Mouse (Mus musculus): ENCODE results near the gene Dnmt1.

Dnmt1 gene

DNA sequence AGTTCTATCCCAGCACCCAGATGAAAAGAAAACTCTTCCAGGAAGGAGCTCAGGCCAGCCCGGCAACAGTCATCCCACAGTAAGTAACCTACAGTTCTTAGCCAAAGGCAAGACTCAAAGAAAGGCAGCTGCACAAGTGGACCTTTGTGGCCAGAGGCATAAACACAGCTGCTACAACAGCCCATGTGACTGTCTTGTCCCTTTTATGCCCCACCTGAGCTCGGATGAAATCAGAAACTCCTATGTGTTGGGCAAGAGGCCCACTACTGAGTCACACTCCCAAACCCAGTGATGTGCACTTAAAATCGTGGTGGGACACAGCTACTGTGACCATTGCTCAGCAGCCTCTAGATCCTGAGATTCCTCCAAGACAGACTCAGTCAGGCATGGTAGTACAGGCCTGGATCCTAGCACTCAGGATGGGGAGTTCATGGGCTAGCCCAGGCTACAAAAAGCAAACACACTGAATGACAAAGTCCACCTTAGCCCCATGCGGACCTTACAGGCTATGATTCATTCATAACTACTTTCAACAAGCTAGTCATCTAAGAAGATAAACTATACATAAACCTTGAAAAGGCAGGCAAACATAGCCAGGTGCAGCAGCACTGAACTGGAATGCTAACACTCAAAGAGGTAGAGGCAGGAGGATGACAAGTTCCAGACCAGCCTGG, 14.9 kb downstream of the Dnmt1 start:
- intact Hi-C loops (cut with DNase I) = loop anchor here (5.0 kb wide), 1 partner anchor 32 kb away; the partner anchor contains the start of gene S1pr2

DNA sequence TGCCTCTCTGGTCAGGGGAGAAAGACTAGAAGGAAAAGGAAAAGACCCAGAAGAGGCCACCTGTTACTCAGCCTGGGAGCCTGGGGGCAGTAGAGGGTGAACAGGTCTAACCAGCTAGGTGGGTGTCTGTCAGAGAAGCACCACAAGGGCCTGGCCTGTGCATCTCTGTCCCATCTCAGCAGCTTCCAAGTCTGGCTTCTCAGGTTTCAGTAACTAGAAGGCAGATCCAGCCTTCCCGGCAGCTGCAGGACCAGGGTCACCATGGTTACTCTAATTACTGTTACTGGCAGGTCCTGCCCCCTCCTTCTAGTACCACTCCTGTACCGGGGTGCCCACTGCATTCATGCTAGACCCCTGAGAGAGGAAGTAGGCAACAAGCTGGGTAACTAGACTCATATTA, 15.8 kb downstream of the Dnmt1 start:
- intact Hi-C loops (cut with DNase I) = loop anchor here (5.0 kb wide), 1 partner anchor 33 kb away; the partner anchor contains the start of gene S1pr2

DNA sequence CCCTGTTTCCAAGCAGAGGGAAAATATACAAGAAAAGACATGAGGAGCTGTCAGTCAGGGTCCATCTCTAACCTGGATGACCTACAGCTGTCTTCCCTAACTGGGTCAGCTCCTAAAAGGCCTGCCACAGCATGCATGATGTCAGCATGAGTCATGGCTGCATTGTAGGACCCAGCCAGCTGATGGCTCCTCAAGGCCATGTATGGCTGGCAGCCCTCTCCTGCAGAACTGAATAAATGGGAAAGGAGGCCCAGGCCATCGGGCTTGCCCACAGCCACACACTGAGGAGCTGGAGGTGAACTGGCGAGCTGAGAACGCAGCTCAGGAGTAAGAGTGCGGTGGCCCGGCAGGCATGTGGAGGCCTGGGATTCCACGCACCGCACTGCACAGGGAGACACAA, 16.3 kb downstream of the Dnmt1 start:
- intact Hi-C loops (cut with DNase I) = loop anchor here (5.0 kb wide), 1 partner anchor 34 kb away; the partner anchor contains the start of gene S1pr2

DNA sequence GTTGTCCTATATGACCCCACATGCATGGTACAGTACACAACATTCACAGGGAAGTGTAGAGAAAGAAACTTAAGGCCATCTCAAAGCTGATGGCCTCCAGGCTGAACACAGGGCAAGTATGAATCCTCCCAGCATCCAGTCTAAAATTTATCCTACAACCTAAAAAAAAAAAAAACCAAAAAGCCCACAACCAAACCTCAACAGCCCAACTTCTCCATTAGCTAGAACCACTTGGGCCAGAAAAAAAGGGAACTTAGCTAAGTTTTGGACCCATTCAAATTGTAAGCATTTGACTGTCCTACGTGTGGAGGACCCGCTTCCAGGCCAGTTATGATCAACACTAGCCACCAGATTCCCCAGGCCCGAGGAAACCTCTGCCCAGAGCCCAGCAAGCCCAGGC, 36.4 kb downstream of the Dnmt1 start:
- intact Hi-C loops (cut with DNase I) = no loop called here

DNA sequence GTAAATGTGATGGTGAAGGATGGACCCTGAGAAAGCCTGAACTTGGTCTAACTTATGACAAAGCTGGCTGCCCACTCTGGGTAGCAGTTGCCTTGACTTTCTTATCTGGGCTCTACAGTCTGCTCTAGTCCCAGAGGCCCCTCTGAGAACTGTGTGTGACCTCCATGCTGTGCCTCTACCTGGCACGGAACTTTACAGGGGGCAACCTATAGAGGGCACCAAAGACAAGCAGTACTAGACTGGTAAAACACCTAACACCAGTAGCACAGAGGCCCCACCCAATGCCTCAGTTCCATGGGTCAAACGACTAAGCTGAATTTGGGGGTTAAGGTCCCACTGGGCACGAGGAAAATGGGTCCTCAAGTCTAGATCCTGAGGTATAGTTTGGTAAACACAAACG, 43.5 kb downstream of the Dnmt1 start:
- intact Hi-C loops (cut with DNase I) = loop anchor here (5.0 kb wide), 1 partner anchor 81 kb away; no protein-coding TSS in a partner anchor

DNA sequence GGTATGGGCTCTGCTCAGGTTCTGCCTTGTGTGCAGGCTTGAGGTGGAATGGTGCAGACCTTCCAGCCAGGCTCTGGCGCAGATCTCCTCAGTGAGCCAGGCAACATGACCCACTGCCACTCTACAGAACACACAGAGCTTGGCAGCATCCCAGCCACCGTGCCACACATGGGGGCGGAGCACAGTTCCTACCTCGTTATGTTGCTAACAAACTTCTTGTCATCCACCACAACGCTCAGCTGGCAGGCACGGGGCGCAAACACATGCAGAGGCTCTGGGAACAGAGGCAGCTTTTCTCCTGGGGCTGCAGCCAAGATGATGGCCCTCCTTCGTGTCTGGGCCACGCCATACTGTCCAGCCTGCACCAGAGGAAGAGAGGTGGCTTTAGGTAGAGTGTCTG, 49.7 kb downstream of the Dnmt1 start:
- intact Hi-C loops (cut with DNase I) = loop anchor here (5.0 kb wide), 1 partner anchor 227 kb away; no protein-coding TSS in a partner anchor

DNA sequence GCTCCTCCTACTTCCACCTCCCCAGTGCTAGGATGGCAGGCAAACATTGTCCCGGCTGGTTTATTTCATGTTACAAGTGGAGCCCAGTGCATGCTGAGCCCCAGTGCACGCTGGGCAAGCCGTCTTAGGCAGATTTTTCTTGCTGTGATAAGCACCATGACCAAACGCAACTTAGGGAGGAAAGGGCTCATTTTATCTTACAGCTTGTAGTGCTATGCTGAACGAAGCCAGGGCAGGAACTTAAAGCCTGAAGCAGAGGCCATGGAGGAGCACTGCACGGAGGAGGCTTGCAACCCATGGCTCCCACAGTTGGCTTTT, 57.6 kb downstream of the Dnmt1 start:
- intact Hi-C loops (cut with DNase I) = loop anchor here (5.0 kb wide), 1 partner anchor 95 kb away; no protein-coding TSS in a partner anchor

DNA sequence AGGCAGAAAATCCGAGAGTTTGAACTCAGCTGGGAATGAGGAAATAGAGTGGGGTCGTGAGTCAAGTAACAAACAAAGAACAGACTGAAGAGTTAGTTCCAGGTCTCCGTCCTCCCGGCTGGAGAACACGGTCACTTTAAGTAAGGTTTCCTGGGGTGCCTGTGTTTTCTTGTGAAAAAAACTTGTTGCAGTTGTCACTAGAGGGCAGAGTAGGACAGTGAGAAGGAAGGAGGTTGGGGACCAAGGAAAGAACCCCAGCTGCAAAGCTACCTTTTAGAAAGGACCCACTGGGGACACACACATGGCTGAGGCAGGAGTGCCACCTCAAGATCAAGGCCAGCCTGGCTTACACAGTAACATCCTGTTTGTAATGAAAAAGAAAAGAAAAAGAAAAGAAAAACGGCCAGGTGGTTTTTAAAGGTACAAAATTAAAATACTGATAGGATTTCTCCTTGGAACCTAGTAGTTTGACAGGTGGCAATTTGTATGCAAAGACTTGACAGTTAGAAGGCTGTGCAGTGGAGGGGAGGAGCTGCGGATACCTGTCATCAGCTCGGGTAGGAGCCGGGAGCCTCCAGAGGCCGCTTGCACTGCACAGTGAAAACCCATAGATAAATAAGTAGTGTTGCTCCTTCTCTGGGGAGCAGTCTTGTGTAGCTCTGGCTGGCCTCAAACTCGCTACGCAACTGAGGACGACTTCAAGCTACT, 58.1 kb downstream of the Dnmt1 start:
- intact Hi-C loops (cut with DNase I) = loop anchor here (5.0 kb wide), 1 partner anchor 96 kb away; no protein-coding TSS in a partner anchor

DNA sequence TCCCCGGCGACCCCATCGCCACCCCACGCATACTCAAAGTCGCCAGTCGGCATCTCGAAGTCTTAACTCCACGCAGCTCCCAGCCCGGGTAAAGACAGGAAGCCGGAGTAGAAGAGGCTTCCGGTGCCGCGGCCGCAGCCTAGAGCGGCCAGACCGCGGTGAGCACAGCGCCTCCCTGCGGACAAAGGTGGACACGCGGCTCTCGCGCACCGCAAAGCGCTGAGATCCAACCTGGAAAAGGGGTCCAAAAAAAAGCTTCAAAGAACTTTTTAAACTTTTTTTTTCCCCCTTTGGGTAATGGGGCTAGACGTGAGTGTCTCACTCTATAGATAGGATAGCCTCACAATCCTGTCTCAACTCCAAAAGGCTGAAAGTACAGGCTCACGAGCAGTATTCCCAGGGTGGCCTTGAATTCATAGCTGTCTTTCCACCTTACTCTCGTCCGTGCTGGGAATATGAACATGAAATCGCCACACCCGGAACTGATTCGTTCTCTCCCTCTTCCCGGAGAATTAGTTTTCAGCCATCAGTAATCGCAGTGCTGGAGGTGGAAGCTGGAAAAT, 61.1 kb downstream of the Dnmt1 start, which contains the start of gene Eif3g:
TSS of gene Eif3g (minus strand) at position 113 of the 563 bp plus-strand sequence.
- intact Hi-C loops (cut with DNase I) = no loop called here

DNA sequence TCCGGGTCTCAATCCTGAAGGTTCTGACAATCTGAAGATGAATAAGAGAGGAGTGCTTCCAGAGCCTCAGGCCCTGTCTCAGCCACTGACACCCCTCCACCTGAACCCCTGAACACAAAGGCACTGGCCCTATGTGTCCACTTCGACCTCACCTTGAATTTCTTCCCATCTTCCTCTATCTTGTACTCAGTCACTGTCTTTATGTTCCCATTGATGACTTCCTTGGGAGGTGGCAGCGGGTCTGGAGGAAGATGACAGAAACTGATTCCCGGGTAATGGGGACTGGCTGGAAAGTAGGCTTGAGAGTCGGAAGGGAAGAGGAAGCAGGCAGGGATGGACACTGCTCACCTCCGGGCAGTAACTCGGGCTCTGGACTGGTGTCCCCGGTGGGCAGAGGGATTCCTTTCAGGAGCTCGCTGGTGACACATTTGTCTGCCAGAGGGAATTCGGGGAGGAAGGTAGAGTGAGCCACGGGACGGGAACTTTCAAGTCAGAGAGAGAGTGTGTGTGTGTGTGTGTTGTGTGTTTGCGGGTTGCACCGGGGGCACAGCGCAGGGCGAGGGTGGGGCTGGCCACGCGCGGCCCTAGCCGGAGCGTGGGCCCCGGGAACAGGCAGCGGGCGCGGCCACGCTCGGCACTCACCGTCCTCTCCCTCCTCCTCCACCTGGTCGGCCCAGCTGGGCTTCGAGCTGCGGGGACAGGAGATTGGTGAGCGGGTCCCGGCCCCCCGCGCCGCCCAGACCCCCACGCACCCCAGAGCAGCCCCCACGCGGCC, 61.8 kb downstream of the Dnmt1 start:
- intact Hi-C loops (cut with DNase I) = no loop called here

DNA sequence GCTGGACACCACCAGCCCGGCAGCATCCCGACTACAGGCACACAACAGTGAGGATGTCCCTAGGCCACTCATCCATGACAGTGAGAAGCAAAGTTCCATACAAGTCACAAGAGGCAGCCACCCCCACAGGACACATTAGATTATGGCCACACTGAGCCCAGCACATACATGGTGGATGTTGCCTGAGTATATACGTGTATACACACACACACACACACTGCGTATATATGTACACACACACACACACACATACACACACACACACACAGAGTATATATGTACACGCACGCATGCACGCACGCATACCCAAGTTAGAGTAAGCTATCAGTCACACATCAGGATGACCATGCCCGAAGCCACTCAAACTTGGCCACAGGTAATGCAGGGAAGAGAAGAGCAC, 64.3 kb downstream of the Dnmt1 start:
- intact Hi-C loops (cut with DNase I) = no loop called here

DNA sequence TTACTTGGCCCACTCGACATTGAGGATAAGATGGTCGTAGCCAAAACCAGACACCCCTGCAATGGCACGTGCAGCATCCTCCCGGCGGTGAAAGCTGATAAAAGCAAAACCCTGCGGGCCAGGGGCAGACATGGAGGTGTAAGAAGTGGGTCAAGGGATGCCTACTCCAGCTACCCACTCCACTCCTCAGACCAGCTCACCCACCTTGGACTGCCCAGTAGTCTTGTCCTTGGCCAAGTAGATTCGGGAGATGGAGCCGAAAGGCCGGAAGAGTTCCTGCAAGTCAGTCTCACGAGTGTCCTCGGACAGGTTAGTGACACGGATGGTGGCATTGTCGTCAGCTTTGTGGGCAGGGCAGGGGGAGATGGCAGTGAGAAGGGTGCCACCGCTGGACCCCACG, 65.1 kb downstream of the Dnmt1 start:
- intact Hi-C loops (cut with DNase I) = no loop called here

DNA sequence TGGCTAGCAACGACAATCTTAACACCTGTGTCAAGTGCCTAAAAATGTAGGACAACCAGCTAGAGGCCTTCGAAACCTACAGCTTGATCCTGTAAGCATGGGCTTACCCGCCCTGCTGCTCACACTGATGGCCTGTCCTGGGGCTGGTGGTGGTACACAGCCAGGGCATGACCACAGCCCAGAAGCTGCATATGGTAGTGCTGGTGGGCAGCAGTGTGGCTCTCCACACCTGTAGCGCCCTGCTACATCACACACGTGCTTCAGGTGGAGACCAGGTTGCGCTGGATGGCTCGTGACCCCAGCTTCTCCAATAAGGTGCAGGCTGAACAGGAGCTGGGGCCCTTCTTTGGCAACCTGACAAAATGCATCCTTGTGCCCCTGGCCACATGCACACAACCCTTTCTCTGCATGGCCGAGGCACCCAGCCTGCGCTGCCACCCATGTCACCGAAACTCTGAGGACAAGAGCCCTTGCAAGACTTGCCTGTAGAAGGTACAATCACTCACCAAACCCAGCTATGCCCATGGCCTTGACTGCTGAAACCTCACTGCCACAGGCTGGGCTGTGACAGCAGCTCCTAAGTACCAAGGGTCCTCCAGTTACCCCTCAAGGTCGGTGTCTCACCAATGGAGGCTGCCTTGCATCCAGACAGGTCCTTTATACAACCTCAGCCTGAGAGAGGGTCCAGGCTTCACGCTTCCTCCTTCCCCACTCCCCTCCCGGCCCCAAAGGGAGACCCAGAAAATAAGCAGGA, 65.9 kb downstream of the Dnmt1 start:
- intact Hi-C loops (cut with DNase I) = no loop called here

DNA sequence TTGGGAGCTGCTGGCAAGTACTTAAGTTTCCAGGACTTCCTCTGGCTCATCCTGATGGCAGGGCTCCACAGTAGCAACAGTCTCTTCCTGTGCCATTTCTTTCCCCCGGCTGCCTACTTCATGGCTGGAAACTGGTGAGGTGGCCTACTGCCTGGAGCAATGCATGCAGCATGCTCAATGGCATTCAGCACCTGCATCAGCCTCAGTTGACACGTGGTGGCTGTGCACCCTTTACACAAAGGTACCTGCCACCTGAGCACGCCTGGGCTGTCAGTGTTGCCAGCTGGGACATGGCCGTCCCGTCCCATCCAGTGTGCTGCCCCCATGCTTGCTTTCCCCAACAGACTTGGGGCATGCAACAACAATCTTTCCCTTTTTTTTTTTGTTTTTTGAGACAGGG, 66.6 kb downstream of the Dnmt1 start:
- intact Hi-C loops (cut with DNase I) = no loop called here

DNA sequence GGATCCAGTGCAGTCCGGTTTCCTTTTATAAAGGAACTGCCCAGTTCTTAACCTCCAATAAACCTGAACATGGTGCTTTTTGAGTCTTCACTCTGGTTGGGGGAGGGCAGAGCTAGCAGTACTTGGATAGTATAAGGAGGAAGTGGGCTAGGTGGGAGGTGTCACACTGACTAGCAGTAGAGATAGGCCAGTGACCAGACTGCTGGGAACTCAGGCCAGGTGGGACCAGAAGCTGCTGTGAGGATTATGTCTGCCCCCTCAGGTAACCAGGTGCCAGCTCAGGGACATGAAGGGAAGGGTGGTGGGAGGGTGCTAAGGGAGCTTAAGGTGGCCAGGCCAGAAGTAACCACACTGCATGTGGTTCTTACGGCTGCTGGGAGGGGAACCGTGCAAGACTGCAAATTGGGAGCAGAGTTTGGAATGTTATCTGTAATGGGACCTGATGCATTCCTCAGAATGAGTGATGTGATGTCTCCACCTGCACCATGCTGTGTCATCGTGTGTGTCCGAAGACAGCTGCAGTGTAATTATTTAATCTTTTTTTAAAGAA, 67.5 kb downstream of the Dnmt1 start:
- intact Hi-C loops (cut with DNase I) = no loop called here

DNA sequence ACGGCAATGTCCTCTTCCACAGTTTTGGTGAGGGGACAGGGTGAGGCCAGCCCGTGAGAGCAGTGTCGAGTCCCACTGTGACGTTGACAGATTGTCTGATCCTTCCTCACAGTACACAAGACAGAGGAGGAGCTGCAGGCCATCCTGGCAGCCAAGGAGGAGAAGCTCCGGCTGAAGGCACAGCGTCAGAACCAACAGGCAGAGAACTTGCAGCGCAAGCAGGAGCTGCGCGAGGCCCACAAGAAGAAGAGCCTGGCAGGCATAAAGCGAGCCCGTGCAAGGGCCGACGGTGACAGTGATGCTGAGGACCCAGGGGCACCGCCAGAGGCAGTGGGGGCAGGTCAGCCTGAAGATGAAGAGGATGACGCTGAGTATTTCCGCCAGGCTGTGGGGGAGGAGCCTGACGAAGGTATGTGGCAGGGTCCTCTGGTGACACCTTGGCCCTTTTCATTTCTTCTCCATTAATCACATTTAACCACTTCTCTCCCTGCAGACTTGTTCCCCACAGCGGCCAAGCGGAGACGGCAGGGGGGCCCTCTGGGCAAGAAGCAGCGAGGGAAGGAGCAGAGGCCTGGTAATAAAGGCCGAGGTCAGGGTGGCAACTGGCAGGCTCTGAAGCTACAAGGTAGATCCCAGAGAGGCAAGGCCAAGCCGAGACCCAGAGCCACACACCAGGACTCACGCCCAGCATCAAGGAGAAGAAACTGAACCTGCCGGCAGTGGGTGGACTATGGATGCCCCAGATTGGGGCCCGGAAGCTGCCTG, 68.2 kb downstream of the Dnmt1 start:
- intact Hi-C loops (cut with DNase I) = no loop called here

DNA sequence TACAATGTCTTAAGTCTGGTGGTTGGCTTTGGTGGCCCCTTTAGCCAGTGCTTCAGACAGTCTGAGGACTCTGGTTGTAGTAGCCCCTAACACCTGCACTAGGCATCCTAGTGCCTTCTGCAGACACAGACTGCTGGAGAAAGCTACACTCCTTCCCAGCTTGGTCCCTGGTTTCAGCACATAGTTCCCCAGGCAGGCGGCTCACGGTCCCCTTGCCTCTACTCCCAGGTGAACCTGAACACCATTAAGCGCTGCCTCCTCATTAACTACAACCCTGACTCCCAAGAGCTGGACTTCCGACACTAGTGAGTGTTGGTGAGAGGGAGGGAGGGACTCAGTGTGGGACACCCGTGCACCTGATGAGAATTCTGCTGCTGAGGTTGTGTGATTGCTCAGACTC, 69.3 kb downstream of the Dnmt1 start:
- intact Hi-C loops (cut with DNase I) = no loop called here

DNA sequence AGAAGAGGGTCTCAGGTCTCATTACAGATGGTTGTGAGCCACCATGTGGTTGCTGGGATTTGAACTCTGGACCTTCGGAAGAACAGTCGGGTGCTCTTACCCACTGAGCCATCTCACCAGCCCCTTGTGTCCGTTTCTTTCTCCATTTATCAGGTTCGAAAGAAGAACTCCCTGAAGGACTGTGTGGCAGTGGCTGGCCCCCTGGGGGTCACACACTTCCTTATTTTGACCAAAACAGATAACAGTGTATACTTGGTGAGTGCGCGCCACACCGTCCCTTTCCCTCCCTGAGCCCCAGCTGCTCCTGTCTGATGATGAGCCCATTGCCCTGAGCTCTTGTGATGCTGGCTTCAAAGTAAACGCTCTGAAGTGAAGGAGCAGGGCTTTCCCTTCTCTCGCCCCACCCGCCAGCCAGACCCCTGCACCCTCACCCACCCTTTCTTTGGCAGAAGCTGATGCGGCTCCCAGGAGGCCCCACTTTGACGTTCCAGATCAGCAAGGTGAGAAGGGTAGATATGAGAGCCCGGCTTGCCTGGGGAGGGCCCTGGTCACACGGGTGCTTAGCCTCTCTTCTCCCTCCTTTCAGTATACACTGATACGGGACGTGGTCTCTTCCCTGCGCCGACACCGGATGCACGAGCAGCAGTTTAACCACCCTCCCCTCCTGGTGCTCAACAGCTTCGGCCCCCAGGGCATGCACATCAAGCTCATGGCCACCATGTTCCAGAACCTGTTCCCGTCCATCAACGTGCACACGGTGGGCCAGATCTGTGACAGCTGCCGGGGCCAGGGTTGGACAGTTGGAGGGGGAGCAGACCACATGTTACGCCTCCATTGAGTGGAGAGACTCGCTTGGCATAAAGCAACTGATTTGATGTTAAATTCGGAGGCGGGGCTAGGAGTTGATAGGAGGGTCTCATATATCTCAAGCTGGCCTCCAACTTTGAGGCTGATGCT, 70.2 kb downstream of the Dnmt1 start:
- intact Hi-C loops (cut with DNase I) = no loop called here

DNA sequence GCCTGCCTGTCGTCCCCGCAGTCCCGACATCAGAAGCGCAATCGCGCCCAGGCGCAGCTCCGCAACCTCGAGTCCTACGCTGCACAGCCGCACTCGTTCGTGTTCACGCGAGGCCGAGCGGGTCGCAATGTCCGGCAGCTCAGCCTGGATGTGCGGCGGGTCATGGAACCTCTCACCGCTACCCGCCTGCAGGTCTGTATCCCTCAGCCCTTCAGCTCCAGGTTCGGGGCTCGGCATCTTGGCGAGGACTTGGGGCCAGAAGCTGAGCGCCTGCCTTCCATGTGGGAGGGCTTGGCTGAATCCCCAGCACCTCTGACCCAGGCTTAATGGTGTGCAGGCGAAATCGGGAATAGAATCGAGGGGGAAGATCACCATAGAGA, 71.3 kb downstream of the Dnmt1 start:
- intact Hi-C loops (cut with DNase I) = no loop called here
